Mouse (Mus musculus): ENCODE results near the gene Xpo1.
"Not testable (repeated sequence)": the region's sequence is repeated elsewhere in the genome, so short reads cannot be mapped to it uniquely, and the experiment has no call there.

Gene Xpo1

GRCm38 (mm10) chr11:23255427-23256193, at the start of gene Xpo1:
Xpo1 (plus strand) TSS chr11:23256041.
- peak; percentile 98 to 99 for DNase-seq (ENCODE audit: low spot score in 2 of 2)

DNA sequence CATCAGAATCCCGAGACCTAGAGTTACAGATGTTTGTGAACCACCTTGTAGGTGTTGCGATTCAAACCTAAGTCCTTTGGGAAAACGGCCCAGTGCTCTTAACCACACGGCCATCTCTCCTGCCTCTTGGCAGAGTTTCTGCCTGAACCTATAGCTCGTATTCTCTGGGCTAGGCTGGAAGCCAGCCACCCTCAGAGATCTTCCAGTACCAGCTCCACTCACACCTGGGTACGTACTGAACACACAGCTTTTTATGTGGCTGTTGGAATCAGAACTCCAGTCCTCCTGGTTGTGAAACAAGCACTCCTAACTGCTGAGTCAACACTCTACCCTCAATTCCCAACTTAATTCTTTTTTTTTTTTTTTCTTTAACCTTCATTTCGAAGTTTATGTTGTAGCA, 46.1 kb upstream of the Xpo1 start:
- DNase-seq (ENCODE audit: low spot score in 2 of 2) = no peak

DNA sequence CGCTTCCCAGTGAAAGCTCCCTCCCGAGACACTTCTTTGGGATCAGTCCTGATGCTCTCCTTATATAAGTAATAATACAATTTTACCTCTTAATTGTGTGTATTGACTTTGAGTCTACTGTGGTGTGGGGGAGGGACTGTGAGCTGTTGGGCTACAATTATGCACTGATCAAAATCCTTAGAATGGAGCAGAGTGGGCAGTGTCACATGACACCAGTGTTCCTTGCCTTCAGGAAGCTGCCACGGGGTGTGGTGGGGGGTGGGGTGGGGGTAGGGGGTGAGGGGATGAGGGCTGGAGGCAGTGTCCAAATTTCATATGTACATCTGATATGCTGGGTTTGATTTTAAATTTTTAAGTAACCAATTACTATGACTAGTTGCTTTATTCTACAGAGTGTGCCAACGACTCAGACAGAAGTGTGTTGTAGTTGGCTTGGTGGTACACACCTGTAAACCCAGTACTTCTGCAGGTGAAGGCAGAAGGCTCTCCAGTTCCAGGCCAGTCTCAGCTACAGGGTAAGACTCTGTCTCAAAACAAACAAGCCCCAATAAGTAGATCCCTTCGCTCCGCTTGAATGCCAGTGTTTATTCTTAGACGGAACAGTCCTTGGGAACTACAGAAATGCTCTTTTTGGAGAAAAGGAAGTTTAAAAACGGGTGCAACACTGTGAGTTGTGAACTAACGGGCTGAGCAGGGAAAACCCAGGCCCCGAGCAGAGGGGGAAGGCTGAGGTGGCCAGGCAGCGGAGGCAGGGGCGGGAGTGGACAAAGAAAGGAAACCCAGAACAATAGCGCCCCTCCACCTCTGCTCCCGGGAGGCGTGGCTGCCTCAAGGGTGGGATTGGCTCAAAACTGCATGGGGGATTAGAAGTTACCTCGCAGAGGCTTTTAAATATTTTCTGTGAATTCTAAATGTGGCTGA, 45.0 kb upstream of the Xpo1 start:
- DNase-seq (ENCODE audit: low spot score in 2 of 2) = no peak

GRCm38 (mm10) chr11:23217430-23217829, 38.4 kb upstream of the Xpo1 start:
- no peak for DNase-seq (ENCODE audit: low spot score in 2 of 2)

- no peak for DNase-seq (ENCODE audit: low spot score in 2 of 2)
These were observed 19.8 kb upstream of the Xpo1 start for GRCm38 (mm10) chr11:23236015-23236414.

- DNase-seq (ENCODE audit: low spot score in 2 of 2) = no peak
These were observed 1.9 kb upstream of the Xpo1 start for GRCm38 (mm10) chr11:23253931-23254330.

DNA sequence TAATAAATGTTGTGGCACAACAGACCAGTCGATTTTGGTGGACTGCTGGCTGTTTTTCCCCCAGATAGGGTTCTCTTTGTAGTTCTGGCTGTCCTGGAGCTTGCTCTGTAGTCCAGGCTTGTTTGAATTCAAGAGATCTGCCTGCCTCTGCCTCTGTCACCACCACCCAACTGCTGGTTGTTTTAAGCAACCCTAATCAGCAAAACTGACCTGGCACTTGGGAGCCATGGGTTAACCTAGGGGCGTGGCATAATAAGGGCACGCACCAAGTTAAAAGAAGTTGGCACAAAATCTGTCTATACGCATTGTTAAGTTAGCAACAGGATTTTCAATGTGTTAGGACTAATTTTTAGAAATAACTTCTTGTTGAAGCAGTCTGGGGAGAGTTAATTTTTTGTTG, 1.3 kb upstream of the Xpo1 start:
- DNase-seq (ENCODE audit: low spot score in 2 of 2) = no peak

- DNase-seq (ENCODE audit: low spot score in 2 of 2) = no peak
These were observed 801 bp upstream of the Xpo1 start for GRCm38 (mm10) chr11:23255053-23255426.

DNA sequence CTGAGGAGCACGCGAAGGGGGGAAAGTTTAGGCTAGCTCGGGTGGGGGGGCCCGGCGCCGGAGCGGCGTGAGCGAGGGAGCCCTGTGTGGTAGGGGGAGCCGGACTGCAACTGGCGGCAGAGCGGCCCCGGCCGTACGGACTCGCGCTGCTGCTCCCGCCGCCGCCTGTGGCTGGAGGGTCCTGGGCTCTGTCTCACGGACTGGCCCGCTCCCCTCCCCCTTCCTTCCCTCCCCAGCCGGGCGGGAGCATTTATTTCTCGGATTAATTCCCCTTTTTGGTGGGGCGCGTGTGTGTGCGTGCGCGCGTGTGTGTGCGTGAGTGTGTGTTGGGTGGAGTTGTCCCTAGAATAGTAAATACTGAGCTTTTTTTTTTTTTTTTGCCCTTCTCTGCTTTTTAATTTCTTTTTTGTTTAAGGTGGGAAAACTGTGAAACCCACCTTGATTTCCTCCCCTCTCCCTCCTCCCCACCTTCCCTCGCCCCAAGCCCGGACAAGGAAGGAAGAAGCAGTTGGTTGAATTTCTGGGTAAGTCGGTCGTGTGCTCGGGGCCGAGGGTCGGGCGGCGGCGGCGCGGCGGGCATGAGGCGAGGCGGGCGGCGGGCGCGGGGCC, 457 bp downstream of the Xpo1 start:
- DNase-seq (ENCODE audit: low spot score in 2 of 2) = peak in 1 of 2 experiments; percentile 34

- DNase-seq (ENCODE audit: low spot score in 2 of 2) = peak; percentile 66 to 70
These were observed 1.2 kb downstream of the Xpo1 start for GRCm38 (mm10) chr11:23256803-23257704.

GRCm38 (mm10) chr11:23259073-23259472, 3.2 kb downstream of the Xpo1 start:
- no peak for DNase-seq (ENCODE audit: low spot score in 2 of 2)

GRCm38 (mm10) chr11:23259481-23259880, 3.6 kb downstream of the Xpo1 start:
- no peak for DNase-seq (ENCODE audit: low spot score in 2 of 2)

- no peak for DNase-seq (ENCODE audit: low spot score in 2 of 2)
These were observed 4.3 kb downstream of the Xpo1 start for GRCm38 (mm10) chr11:23260186-23260585.

- DNase-seq (ENCODE audit: low spot score in 2 of 2) = no peak
These were observed 5.6 kb downstream of the Xpo1 start for GRCm38 (mm10) chr11:23261490-23261889.

- DNase-seq (ENCODE audit: low spot score in 2 of 2) = no peak
These were observed 9.1 kb downstream of the Xpo1 start for GRCm38 (mm10) chr11:23264949-23265348.

DNA sequence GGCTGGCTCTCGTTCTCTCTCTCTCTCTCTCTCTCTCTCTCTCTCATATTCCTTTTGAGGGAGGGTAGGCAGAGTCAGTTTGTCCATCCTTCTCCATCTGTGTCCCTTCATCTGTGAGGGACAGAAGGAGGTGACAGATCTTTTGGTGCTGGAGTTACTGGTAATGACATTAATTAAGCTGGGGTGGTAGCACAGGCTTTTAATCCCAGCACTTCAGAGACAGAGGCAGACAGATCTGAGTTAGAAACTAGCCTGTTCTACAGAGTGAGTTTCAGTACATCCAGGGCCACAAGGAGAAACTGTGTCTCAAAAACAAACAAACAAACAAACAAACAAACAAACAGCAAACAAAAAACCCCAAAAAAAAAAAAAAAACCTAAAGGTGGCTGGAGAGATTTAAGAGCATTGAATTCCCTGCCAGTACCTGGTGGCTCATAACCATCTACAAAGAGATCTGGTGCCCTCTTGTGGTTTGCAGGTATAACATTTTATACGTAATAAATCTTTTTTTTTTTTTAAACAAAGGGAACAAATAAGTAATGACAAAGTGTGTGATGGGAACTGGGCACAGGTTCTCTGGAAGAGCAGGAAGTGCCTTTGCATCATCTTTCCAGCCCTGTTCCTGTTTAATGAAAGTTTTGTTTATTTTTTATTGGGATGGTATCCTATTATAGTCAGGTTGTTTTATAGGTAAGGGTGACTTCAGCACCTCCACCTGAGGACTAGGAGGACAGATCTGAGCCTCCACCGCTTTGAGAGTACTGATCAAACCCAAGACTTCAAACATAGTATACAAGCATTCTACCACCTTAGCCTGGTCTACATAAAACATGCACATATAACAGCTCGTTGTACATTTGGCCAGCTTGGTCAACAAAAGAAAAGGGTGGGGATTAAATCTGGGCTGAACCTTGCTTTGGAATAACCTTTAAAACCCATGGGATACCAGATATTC, 16.2 kb downstream of the Xpo1 start:
- DNase-seq (ENCODE audit: low spot score in 2 of 2) = no peak

DNA sequence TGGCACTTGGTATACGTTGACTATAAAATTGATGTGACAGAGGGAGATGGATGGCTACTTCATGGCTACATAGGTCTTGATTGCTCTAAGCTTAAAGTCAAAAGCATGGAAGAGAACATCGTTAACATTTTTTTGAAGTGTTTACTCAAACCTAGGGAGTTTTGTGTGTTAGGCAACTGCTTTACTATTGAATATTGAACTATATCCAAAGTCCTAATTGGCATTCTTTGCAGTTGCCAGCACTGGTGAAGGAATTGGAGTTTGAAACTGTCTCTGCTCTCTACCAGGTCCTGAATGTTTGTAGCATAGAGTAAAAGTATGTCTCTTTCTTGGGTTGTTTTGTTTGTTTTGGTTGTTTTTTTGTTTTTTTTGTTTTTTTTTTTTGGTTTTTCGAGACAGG, 19.9 kb downstream of the Xpo1 start:
- no peak for DNase-seq (ENCODE audit: low spot score in 2 of 2)

DNA sequence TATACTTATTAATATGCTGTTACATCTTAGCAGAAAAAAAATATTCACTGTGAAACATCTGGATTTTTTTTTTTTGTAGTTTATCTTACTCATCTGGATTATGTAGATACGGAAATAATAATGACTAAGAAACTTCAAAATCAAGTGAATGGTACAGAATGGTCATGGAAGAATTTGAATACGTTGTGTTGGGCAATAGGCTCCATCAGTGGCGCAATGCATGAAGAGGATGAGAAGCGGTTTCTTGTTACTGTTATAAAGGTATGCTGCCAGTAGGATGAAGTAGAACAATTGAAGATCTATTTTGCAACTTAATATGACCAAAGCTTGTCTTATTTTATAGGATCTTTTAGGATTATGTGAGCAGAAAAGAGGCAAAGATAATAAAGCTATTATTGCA, 28.6 kb downstream of the Xpo1 start:
- no peak for DNase-seq (ENCODE audit: low spot score in 2 of 2)

DNA sequence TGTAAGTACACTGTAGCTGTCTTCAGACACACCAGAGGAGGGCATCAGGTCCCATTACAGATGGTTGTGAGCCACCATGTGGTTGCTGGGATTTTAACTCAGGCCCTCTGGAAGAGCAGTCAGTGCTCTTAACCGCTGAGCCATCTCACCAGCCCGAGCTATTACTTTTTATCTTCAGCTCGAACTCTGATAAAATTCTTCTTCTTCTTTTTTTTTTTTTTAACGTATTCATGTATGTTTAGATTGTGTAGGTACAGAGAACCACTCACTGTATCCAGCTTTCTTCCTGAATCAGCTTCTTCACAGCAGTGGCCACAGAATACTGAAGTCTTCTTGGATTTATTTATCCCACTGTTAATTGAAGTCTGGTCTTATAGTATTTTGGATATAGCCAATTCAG, 33.0 kb downstream of the Xpo1 start:
- DNase-seq (ENCODE audit: low spot score in 2 of 2) = not testable (repeated sequence)

DNA sequence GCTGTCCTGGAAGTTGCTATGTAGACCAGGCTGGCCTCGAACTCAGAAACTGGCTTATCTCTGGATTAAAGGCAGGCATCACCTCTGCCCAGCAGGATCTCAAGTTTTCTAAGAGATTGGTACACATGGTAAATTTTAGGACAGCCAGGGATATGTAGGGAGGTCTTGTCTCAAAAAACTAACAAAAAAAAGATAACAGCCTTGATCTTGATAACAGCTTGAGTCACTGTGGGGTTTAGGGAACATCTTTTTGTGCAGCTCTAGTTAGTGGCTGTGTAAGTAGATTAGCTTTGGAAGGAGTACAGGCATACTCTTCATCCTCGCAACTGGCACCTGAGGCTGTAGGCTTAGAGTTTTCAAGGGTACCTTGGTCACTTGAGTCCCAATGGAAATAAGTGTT, 41.5 kb downstream of the Xpo1 start:
- DNase-seq (ENCODE audit: low spot score in 2 of 2) = no peak
